Mouse (Mus musculus) forebrain, embryonic 11.5 days (tissue): ENCODE results near the gene Col18a1. TPM values are rescaled to one million over a fixed set of nuclear protein-coding genes. Genes with fewer than 3 reads are reported as not detected.

ENCODE experiments used
- ATAC-seq: fragments of 200-750 bp; cut with Nextera tagmentation; replicated peaks from 2 replicates; pipeline ENCODE4 v1.8.0; 2017; ENCODE audit warnings: moderate TSS enrichment; ENCODE audit not compliant: low FRiP score
- DNase-seq: peaks from one replicate; pipeline ENCODE4 v3.0.0-alpha.2; 2017; ENCODE audit warnings: low spot score
- H3K27ac ChIP-seq: fragments of 300-500 bp; sonication (generic); 2 replicates; pipeline ENCODE4 v1.5.1; 2014; ENCODE audit warnings: low read depth, low read length
- H3K27me3 ChIP-seq: fragments of 300-500 bp; sonication (generic); 2 replicates; pipeline ENCODE4 v1.6.1; 2014; ENCODE audit warnings: mild to moderate bottlenecking, low read length, mixed read lengths; ENCODE audit not compliant: control insufficient read depth, insufficient read depth
- H3K36me3 ChIP-seq: fragments of 300-500 bp; sonication (generic); 2 replicates; pipeline ENCODE4 v1.6.1; 2014; ENCODE audit warnings: mild to moderate bottlenecking, low read length, moderate library complexity, mixed read lengths; ENCODE audit not compliant: control insufficient read depth, insufficient read depth
- H3K4me1 ChIP-seq: fragments of 300-500 bp; sonication (generic); replicated peaks from 2 replicates; pipeline ENCODE4 v1.6.1; 2014; ENCODE audit warnings: low read length, mixed read lengths; ENCODE audit not compliant: control insufficient read depth, insufficient read depth
- H3K4me2 ChIP-seq: fragments of 300-500 bp; sonication (generic); 2 replicates; pipeline ENCODE4 v1.6.1; 2014; ENCODE audit warnings: low read depth, mild to moderate bottlenecking, low read length, moderate library complexity, mixed read lengths; ENCODE audit not compliant: severe bottlenecking
- H3K4me3 ChIP-seq: fragments of 300-500 bp; sonication (generic); 2 replicates; pipeline ENCODE4 v1.5.1; 2014; ENCODE audit warnings: low read depth, low read length
- H3K9ac ChIP-seq: fragments of 300-500 bp; sonication (generic); 2 replicates; pipeline ENCODE4 v1.6.1; 2014; ENCODE audit warnings: low read length
- H3K9me3 ChIP-seq: fragments of 300-500 bp; sonication (generic); 2 replicates; pipeline ENCODE4 v1.6.1; 2016; ENCODE audit warnings: low read length, mixed read lengths; ENCODE audit not compliant: control insufficient read depth
- WGBS: fragments of 180-500 bp; shearing (Covaris S2); extraction: QIAGEN DNeasy Blood & Tissue Kit; methylation state at CpG from one replicate; pipeline ENCODE4 v1.1.7; 2014; 5-methylcytosine and 5-hydroxymethylcytosine counted together
- polyA plus RNA-seq: library from polyadenylated mRNA; unstranded; fragments of >200 nt; fragmentation: Nextera tagmentation; extraction: Ambion mirVana; gene quantifications from 2 replicates; pipeline ENCODE4 v1.2.1, GENCODE M21; 2014

Gene Col18a1
- polyA plus RNA-seq, 1 experiment from 2014 or later: 86.7 TPM

- ATAC-seq (no peak), DNase-seq (no peak)
- Histone ChIP-seq H3K4me1 (no peaks in the 10 kb centered on the region), H3K9me3 (peaks cover 4% of the 10 kb centered on the region; the same call in 1 of the 2 replicates), H3K4me2 (no peak overlapping the region), H3K27ac (no peak overlapping the region), H3K27me3 (no peaks in the 10 kb centered on the region), H3K9ac (no peak overlapping the region), H3K36me3 (no peaks in the 10 kb centered on the region; the same call in 1 of the 2 replicates), H3K4me3 (no peak overlapping the region)
- WGBS: 55% methylated on average over 8 of the region's 8 CpGs
These were observed 77.0 kb downstream of the Col18a1 start for GRCm38 (mm10) chr10:77089336-77089735.

DNA sequence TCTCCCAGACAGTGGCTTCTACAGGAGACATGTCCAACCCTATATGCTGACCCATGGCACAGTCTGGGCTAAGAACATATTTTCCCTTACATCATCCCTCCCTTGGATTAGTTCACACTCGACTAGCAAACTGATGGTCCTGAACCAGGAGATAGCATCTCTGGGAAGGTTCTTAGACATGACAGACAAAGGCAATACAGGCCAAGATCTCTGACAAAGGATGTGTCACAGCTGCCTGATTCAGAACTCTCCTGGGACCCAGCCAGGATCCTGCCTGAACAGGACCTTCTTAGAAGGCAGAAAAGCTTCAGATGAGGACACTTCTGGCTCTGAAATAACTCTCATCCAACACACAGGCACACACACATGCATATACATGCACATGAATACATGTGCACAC lies 81.8 kb downstream of the Col18a1 start:
- Histone ChIP-seq H3K27ac (no peak overlapping the region), H3K9me3 (no peaks in the 10 kb centered on the region), H3K36me3 (no peaks in the 10 kb centered on the region), H3K4me2 (no peak overlapping the region), H3K9ac (no peak overlapping the region), H3K27me3 (no peaks in the 10 kb centered on the region), H3K4me1 (no peaks in the 10 kb centered on the region), H3K4me3 (no peak overlapping the region)
- WGBS: 83% methylated on average over 1 of the region's 1 CpGs
- ATAC-seq: no peak
- DNase-seq: no peak

- Histone ChIP-seq H3K4me1 (no peaks in the 10 kb centered on the region), H3K9me3 (no peaks in the 10 kb centered on the region), H3K9ac (no peak overlapping the region), H3K4me2 (no peak overlapping the region), H3K36me3 (no peaks in the 10 kb centered on the region; the same call in 1 of the 2 replicates), H3K27ac (no peak overlapping the region), H3K27me3 (no peaks in the 10 kb centered on the region), H3K4me3 (no peak overlapping the region)
- ATAC-seq (no peak), DNase-seq (no peak)
- WGBS: 78% methylated on average over 5 of the region's 5 CpGs
These were observed 83.4 kb downstream of the Col18a1 start for GRCm38 (mm10) chr10:77082921-77083320.

- Histone ChIP-seq H3K9ac (no peak overlapping the region), H3K4me2 (no peak overlapping the region), H3K9me3 (no peaks in the 10 kb centered on the region), H3K4me3 (no peak overlapping the region), H3K27ac (no peak overlapping the region), H3K4me1 (no peaks in the 10 kb centered on the region), H3K36me3 (no peaks in the 10 kb centered on the region; the same call in 1 of the 2 replicates), H3K27me3 (no peaks in the 10 kb centered on the region)
- DNase-seq: peak; percentile 90
- no peak for ATAC-seq
- 39% methylated on average over 3 of the region's 3 CpGs for WGBS
These were observed 83.9 kb downstream of the Col18a1 start for GRCm38 (mm10) chr10:77082453-77082852.

DNA sequence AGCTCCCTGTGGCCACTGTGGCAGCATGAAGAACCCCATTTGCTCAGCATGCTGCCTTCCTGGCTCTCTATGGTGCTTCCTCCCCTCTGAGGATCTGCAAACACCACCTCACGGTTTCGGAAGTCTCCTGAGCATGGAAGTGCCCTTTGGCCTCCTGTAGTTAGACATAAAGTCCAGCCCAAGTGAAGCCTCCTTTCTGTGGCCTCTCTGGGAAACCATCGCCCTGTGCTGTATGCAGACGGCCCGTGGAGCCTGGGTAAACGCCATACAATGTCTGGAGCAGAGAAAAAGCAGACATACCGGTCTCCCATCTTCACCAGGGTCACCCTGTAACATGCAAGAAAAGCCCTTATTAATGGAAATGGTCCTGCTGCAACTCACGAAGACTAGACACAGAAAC lies 87.4 kb downstream of the Col18a1 start:
- DNase-seq (no peak), ATAC-seq (no peak)
- Histone ChIP-seq H3K9me3 (no peaks in the 10 kb centered on the region), H3K27ac (no peak overlapping the region), H3K4me3 (no peak overlapping the region), H3K4me1 (no peaks in the 10 kb centered on the region), H3K36me3 (no peaks in the 10 kb centered on the region; the same call in 1 of the 2 replicates), H3K27me3 (no peaks in the 10 kb centered on the region), H3K9ac (no peak overlapping the region), H3K4me2 (no peak overlapping the region)
- WGBS: 91% methylated on average over 8 of the region's 8 CpGs

DNA sequence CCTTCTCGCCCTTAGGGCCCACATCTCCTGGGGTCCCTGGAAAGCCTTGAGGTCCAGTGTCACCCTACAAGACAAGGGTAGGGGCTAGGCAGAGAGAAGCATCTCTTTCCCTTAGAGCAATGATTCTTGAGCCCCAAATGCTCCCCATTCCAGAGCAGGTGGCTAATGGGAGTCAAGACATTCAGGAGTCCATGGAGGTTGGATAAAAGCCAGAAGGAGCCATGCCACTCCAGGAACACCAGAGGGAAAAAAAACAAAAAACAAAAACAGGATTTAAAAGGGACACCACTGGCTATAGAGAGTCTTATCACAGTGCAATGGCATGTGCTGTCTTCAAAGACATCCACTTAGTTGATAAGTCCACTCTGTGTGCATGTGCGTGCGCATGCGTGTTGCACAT lies 87.9 kb downstream of the Col18a1 start:
- Histone ChIP-seq H3K9me3 (no peaks in the 10 kb centered on the region), H3K4me1 (no peaks in the 10 kb centered on the region), H3K4me3 (no peak overlapping the region), H3K27me3 (no peaks in the 10 kb centered on the region), H3K4me2 (no peak overlapping the region), H3K9ac (no peak overlapping the region), H3K27ac (no peak overlapping the region), H3K36me3 (no peaks in the 10 kb centered on the region; the same call in 1 of the 2 replicates)
- 96% methylated on average over 4 of the region's 4 CpGs for WGBS
- DNase-seq (no peak), ATAC-seq (no peak)

- ATAC-seq: no peak
- WGBS: 93% methylated on average over 4 of the region's 4 CpGs
- no peak for DNase-seq
- H3K4me2 ChIP-seq: no peak overlapping the region
- H3K27ac ChIP-seq: no peak overlapping the region
- H3K4me3 ChIP-seq: no peak overlapping the region
- no peaks in the 10 kb centered on the region for H3K9me3 ChIP-seq
- H3K27me3 ChIP-seq: no peaks in the 10 kb centered on the region
- no peaks in the 10 kb centered on the region; the same call in 1 of the 2 replicates for H3K36me3 ChIP-seq
- H3K4me1 ChIP-seq: no peaks in the 10 kb centered on the region
- no peak overlapping the region for H3K9ac ChIP-seq
These were observed 91.9 kb downstream of the Col18a1 start for GRCm38 (mm10) chr10:77074276-77074974.

DNA sequence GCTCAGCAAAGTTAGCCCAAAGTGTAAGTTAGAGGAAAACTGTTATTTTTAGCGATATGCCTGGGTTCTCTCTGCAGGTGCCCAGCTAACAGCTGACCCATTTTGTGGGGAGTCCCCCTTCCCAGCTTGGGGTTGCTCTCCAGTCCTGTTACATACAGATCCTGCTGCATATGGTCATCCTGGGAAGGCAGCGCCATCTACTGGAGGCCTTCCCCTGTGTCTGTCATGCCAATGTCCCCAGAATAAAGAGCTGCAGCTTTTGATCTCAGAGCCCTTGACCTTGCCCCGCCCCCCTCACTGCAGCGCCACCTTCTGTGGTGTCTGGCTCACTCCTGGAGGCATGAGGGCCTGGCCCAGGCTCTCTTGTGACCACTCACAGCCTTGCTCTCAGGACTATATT lies 96.3 kb downstream of the Col18a1 start:
- DNase-seq (peak; percentile 75), ATAC-seq (0 out of 2 replicates have a peak, but pooled peaks have one; percentile 36)
- Histone ChIP-seq H3K9me3 (no peaks in the 10 kb centered on the region), H3K9ac (no peak overlapping the region), H3K27ac (no peak overlapping the region), H3K4me2 (no peak overlapping the region), H3K4me1 (no peaks in the 10 kb centered on the region), H3K27me3 (no peaks in the 10 kb centered on the region), H3K36me3 (peaks cover 2% of the 10 kb centered on the region; the same call in 1 of the 2 replicates), H3K4me3 (no peak overlapping the region)
- 55% methylated on average over 4 of the region's 4 CpGs for WGBS

DNA sequence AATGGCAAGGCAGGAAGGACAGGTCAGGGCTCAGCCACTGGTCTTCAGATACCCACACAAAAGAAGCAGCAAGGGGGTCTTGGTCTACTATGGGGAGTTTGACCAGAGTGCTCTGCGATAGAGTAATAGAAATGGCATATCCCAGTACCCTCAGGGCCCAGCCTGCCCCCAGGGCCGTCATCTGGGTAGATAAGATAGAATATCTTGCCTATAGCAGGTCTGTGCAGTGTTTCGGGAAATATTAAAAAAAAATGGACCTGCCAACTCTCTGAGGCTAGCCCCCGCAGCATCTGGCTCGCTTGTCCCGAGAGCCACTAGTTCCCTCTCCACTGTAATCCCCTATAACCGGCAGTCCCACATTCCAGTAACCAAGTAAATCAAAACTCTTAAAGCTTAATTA lies 97.9 kb downstream of the Col18a1 start:
- no peak overlapping the region for H3K4me2 ChIP-seq
- H3K9ac ChIP-seq: no peak overlapping the region
- no peak overlapping the region for H3K4me3 ChIP-seq
- H3K9me3 ChIP-seq: no peaks in the 10 kb centered on the region
- WGBS: 96% methylated on average over 7 of the region's 7 CpGs
- no peak overlapping the region for H3K27ac ChIP-seq
- DNase-seq (no peak), ATAC-seq (no peak)
- H3K36me3 ChIP-seq: peaks cover 3% of the 10 kb centered on the region; the same call in 1 of the 2 replicates
- no peaks in the 10 kb centered on the region for H3K4me1 ChIP-seq
- H3K27me3 ChIP-seq: no peaks in the 10 kb centered on the region
